Mouse (Mus musculus) thymus, adult 18-20 months (tissue): ENCODE data around the gene Itgb1.

Experiments
- DNase-seq, 2 experiments: peaks; one replicate each; pipeline ENCODE4 v3.0.0; 2022; ENCODE audit warnings: mixed read lengths in 2 of 2

Gene Itgb1

DNA sequence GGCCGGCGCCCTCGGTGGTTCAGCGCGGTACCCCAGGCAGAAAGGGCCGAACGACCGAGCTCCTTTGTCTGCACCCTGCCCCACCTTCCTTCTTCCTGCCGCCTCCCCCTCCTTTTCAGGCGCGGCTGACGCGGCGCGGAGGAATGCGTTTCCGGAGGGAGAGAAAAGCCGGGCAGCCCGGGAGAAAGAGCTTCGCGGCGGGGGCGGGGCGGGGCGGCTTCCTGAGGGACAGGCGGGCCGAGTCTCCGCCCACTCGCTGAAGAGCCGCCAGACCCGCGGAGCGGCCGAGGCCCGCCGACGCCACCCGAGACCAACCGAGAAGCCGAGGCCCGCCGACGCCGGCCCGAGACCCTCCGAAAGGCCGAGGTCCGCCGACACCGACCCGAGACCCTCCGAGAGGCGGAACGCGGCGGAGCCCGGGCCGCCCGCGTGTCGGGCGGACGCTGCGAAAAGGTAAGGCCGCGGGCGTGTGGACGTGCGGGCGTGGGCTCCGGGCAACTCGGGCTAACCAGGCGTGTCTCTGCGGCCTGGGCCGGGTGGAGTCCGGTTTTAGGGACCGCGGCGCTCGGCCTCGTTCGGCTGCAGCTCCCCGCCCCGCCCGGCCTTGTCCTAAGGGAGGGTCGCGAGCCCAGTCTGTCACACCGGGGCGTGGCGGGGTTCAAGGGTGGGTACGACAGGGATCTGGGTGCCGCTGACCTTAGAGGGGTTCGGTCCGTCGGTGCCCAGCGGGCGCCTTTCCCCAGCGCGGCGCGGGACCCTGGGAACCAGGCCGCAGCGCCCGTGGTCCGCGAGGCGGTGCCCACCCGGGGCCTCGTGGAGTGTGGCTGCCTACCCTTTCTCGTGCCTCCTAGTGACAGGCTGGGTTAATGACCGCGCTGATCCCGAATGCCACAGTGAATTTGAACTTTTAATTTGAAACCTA, at the start of gene Itgb1:
TSS of gene Itgb1 (plus strand) at position 148 of the 922 bp plus-strand sequence.
- DNase-seq, result peak; percentile 82 to 84

DNA sequence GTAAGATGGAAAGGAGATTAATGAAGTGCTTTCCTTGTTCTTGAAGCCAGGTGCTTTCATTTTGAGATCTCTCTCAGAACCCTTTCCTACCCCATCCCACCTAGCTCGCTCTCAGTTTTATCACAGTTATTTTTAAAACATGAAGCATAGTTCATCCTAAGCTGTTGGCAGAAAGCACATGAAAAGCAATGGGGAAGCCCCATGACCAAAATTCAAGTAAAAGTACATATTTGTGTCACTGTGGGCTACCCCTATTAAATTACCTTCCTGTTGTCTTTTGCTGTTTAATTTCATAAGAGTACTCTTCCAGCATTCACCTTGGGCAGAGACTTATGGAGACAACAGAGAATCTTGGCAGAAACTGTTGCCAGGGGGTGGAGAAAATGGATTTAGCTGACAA, 42.4 kb upstream of the Itgb1 start:
- no peak for DNase-seq

DNA sequence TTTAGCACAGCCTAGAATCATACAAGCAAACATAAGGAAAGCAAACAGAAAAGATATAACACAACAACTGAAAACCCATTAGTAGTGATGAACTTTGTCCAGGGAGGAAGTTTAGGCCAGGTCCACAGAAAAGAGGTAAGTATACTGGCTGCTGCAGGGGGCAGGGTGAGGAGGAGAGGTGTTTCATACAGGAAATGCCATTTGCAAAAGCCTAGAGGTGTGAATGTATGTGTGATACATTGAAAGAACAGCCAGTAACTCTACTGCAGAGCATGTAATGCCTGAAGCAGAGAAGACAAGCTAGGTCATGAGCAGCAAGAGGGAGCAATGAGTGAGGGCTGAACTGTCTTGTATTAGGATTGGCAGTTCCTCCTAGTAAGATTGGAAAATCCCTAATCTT, 40.0 kb upstream of the Itgb1 start:
- DNase-seq, result no peak

DNA sequence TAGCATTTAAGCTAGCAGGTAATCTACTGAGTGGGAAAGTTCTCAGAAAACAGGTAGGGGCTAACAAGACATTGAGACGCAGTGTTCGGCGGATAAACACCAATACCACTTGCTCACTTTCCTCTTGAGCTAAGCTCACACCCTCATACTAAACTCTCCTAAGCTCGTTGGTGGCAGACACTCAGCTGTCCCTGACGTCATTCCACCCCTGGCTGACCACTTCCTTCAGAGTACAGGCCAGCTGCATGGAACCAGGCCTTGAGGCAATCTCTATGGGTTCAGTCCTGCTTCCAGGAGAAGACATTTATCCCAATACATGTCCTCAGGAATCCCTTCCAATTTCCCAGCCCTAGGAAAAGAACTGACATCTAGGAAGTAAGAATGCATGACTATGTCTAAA, 39.0 kb upstream of the Itgb1 start:
- DNase-seq, result no peak

DNA sequence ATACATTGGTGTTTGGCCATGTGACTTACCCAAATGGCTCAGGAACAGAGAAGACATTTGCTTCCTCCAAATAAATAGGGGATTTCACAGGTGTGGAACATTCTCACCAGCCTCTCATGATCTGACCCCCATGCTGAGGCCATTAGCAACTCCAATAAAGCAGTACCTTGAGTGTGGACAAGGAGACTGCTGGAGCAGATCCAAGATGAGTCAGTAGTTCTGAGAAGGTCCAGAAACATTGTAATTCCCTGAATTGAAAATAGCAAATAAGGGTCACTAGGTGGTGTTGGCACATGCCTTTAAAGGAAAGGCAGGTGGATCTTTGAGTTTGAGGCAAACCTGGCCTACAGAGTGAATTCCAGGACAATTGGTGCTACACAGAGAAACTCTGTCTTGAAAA, 37.4 kb upstream of the Itgb1 start:
- no peak for DNase-seq

DNA sequence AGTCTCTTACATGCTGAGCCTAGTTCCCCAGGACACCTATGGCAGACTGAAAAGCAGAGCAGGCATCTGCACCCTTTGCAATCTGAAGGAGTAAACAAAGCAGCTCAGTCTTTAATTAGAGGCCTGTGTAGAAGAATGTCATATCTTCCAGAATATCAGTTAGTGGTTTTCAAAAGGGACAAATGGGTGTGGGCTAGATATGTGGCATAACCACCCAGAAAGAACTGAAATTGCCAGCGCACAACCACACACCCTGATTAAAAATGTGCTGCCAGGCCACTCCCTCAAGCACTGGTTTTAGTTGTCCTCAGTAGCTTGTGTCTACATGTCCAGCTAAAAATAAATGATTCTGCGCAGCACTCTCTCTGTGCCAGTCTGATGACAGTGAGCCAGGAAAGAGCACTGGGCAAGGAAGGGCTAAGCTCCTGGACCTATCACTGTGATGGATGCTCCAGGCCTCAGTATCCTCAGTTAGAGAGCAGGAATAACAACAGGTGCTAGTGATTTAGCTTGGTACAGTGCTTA, 35.1 kb upstream of the Itgb1 start:
- DNase-seq, result no peak

DNA sequence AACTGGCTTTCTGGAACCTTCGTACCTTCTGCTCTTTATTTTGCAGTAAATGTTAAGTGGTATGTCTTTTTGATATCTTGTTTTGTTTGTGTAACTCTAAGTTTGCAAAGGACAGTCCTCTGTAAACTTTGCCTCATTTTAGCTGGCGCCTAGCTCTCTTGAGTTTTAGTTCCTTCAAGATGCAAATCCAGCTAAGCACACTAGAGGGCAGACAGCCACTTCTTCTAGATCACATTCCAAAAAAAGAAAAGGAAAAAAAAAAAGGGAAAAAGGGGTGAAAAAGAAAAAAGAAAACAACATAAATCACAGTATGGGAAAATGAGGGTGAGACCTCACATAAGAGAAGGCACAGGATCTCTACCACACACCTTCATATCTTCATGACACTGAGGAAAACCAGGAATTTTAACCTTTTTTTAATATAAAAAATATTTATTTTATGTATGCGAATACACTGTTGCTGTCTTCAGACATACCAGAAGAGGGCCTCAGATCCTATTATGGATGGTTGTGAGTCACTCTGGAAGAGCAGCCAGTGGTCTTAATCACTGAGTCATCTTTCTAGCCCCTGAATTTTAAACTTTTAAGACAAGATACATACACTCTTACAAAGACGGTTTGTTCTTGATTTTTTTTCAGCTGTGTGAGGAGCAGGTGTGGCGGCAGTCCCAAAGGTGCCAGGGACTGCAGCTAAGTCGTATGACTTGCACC, 32.9 kb upstream of the Itgb1 start:
- DNase-seq, result peak in 1 of 2 experiments; percentile 21

DNA sequence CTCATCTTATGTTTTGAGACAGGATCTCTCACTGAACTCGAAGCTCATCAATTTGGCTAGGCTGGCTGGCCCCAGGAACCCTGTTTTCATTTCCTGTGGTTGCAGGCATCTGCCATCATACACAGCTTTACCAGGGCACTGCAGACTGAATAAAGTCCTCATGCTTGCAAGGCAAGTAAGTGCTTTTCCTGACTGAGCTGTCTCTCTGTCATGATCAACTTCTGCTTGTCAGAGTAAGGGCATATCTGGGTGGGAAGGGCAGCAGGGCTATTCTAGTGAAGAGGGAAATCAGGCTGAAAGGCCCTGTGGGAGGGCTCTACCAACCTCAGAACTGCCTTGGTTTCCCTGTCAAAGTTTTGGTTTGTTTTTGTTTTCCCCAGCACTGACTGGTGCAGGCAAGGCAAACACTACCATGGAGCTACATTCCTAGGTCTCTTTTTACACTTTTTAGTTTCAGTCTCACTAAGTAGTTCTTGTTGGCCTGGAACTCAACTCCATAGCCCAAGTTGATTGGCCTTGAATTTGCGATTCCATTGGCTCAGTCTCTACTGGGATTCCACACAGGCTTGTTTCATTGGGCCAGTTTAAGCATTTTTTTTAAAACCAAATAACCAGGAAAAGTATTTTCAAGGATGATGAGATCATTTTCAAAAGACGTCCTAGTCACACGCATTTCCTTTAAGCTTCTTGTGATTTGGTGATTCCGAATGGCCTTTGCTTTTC, 31.7 kb upstream of the Itgb1 start:
- peak; percentile 8 to 15 for DNase-seq

DNA sequence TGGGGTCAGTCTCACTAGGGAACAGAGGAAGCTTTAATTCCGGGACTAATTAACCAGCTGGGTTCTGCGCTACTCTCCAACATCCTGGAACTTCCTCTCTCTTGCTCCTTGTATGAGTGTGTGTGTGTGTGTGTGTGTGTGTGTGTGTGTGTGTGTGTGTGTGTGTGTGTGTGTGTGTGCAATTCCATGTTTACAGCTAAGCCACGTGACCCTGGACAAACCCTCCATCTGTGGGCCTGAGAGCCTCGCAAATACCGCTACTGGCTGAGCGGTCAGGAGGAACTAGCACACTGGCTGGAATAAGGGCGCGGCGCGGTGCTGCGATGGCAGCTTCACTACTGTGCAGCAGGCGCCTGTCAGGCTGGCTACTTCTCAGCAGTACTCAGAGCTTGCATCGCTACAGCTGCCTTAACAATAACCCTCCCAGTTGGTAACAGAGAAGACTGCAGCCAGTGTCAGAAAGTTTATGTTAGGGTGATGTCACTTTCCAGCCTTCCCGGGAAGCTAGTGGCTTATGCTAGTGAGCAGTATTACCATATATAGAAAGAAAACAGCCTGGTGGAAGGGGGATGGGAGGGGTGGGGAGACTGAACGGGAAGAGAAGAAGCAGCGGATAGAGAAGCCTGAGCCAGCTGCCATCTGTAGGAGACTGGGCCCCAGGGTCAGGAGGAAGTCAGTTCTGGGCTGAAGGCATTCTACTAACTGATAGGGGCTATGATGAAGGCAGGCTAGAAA, 30.9 kb upstream of the Itgb1 start:
- DNase-seq, result peak; percentile 29 to 31

DNA sequence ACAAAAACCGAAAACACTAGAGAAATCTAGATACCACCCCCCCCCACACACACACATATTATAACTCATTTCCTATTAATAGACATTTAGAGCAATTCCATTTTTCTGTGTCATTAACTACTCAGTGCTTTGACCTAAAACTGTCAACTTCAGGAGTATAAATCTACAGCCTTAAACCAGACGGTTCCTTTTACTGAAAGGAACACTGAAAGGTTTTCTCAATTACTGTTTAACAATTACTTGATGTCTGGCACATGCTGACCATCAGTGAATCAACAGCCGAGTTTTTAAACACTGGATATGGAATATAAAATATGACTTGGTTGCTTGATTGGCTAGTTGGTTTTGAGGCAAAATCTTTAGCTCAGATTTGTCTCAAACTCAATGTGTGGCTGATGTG, 23.3 kb upstream of the Itgb1 start:
- no peak for DNase-seq

DNA sequence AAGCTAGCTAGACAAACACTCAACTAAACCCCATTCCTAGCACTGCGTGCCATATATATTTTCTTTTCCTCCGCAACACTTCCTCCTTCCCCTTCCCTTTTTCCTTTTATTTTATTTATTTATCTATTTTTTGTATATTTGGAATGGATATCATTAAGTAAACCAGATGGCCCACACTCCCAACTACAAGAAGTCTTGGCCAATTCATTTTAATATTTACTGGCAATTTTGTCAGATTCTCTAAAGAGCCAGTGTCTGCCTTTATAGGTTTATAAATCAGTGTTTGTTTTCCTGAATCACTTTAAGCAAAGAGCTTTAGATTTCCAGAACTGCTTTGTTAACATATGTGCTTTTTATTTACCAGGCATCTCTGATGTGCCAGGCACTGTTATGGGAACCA, 22.8 kb upstream of the Itgb1 start:
- no peak for DNase-seq

DNA sequence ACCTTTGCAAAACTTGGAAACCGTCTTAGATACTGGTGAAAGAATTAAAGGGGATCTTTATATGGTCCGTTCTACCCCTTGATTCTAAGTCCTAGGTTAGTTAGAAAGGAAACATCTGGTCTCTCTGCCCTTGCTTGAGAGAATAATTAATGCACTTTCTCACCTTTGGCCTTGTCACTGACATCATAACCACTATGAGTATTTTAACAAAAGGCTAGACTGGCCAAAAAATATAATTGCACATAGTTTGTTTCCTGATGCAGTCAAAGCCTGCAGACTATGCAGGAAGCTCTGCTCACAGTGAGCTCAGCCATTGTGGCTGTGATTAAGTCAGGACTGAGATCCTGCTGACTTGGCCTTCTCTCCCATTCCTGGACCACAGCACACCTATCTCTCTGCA, 22.3 kb upstream of the Itgb1 start:
- no peak for DNase-seq

DNA sequence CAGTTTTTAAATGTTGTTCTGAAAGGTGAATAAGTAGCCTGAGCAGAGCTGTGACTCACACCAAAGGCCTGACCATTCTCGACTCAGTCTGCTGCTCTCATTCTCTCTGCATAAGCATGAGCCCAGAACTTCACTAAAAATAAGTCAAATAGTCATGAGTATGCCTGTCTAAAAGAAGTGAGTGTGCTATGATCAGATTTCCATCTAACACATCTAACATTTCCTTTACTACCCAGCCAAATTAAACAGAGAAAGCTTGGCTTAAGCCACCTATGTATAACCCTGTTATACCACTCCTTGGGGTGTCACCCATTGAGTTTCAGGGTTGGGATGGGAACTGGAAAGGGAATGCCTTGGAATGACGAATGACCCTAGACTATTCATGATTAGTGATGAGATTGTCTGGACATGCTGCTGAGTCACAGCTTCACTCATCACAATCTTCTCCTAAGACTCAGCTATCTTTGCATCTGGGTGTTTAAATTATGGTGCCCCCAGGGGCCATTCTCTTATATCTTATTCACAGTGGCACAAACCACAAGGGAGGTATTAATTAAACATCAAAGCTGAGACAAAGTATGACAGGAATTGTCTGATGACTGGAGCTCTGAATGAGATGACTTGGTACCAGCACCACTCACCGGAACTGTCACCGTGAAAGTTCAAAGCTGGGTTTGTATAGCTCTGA, 18.7 kb upstream of the Itgb1 start:
- no peak for DNase-seq

DNA sequence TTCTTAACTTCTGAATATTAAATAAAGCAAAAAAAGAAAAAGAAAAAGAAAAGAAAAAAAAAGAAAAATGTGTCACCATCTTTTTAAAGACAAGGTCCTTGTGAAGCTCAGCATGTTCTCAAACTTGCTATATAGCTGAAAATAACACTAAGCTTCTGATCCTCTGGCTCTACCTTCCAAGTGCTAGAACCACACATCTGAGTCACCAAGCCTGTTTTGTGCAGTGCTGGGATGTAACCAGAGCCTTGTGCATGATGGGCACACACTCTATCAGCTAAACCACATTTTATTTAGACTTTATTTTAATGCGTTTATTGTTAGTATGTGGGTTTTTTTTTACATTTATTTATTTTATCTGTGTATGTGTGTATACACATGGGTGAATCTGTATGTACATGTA, 13.6 kb upstream of the Itgb1 start:
- no peak for DNase-seq

DNA sequence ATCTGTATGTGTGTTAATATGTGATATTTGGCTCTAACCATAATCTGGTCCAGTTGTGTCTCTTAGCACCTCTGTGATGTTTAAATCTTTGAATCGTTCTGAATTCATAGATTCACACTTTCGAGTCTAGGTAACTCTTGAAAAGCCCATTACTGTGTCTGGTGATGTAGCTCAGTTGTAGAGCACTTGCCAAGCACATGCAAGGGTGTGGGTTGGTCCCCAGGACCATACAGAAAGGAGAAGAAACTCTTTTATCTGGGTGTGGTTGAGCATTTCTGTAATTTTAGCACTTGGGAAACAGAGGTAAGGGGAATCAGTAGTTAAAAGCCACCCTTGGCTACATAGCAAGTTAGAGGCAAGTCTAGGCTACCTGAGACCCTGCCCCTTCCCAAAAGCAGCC, 13.0 kb upstream of the Itgb1 start:
- DNase-seq, result no peak

DNA sequence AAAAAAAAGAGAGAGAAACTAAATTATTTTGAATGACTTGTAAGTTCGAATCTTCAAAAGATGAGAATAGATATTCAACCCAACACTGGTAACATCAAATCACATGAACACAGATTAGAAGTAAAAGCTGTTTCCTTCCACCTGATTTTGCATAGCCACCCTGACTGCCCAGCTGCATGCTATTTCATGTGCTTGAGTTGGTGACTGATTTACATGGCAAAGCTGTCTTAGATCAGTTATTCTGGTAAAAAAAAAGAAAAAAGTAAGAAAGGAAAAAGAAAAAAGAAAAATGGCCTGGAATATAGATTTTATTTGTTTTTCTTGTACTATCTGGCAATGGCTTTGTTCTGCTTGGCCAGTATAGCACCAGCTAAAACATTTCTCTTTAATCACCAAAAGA, 12.5 kb upstream of the Itgb1 start:
- no peak for DNase-seq

DNA sequence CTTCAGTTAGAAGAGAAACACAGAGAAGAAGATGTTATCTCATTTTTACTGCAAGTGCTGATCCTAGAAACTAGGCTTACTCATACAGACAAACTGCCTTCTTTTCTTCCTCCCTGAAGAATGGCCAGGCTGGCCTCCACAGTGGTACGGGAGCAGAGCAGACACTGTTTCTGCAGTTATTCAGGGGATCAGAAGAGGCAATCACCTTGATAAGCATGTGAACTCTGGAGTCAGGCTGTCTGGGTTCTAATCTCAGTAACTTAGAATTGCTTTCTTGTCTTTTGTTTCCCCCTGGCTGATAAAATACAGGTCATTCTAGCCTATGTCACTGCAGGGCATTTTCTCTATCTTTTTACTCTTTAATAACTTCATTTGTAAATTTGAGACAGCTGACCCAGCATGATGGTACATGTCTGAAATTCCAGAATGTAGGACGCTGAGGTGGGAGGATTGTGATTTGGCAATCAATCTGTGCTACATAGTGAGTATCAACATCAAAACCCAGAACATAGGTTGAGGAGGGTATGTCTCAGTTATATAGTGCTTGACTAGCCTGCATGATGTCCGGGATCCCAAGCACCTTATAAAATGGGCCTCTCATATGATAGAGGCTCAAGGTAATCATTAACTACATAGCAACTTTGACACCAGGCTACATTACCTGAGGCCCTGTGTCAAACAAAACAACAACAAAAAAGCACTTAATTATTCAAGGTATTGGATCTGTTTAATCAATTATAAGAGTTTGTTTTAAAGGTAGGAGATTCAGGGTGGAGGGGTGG, 9.4 kb upstream of the Itgb1 start:
- no peak for DNase-seq

DNA sequence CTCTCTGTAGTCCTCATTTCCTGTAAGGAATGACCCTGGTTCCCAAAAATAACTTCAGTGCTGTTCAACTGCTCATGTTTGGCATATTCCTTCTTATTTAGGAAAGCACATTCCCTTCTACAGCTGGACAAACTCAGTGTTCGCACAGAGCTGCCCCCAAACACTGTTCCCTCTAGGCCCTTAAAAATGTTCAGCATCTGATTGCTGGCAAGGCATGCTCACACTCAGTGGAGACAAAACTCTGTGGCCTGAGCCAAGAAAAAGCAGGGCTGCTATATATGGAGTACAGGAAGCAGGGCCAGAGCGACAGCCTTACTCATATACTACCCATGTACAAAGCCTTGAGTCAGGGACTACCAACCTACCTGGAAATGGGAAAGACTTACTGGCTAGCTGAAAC, 5.5 kb upstream of the Itgb1 start:
- DNase-seq, result no peak

DNA sequence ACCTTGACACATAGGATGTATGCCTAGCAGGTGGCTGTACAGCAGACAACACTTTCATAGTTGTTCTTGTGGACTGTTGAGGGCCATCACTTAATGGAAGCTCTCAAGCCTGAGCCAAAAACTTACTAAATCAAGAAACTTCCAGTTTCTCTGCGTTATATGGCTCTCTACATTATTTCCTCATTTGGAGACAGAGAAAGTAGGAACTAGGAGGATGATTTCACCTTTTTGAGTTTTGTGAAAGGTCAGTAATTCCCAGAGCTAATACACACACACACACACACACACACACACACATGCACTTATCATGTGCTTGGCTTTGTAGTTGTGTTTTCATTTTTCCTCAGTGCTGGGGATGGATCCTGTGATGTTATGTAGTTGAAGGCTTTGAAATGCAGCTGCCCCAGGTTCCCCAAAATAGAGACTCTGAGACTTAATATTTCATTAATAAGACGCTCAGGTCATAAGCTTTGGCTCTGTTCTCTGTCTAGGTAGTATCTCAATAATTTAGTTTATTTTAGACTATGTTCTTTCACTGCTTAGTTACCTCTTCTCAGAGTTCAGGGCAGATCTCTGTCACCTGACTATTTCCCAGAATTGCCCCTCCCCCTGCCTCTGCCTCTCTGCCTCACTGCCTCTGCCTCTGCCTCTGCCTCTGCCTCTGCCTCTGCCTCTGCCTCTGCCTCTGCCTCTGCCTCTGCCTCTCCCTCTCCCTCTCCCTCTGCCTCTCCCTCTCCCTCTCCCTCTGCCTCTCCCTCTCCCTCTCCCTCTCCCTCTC, 4.7 kb upstream of the Itgb1 start:
- no peak for DNase-seq

DNA sequence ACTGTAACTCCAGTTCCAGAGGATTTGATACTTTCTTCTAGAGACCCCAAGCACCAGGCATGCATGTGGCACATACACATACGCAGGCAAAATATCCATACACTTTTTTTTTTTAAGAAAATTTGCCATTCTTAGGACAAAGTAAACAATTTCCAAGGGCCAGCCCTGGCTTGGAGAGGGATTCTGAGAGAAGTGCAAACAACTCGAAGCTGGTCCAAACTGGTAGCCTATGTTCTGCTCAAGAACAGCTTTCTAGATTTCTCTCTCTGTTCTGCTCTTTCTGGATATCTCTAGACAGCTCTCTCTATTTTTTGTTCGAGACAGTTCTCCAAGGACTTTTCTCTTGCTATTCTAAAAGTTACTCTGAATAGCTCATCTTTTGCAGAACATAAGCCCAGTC, 3.5 kb upstream of the Itgb1 start:
- DNase-seq, result no peak
